Mouse (Mus musculus) MEL (cell line): ENCODE data around the gene Cops7a. TPM values are rescaled to one million over a fixed set of nuclear protein-coding genes. Genes with fewer than 3 reads are reported as not detected.

Experiments
- DNase-seq: peaks from one replicate; pipeline ENCODE4 v3.0.0; 2011; ENCODE audit warnings: low read depth, low spot score
- H3K27ac ChIP-seq: 2 replicates; pipeline ENCODE4 v1.5.1; 2012; ENCODE audit warnings: low read depth, mild to moderate bottlenecking, control low read depth, low read length, moderate library complexity; ENCODE audit not compliant: control insufficient read depth
- H3K27me3 ChIP-seq, 2 experiments: fragments of 150-350 bp in 1 of 2; sonication (generic) in 1 of 2; 2 replicates each; pipeline ENCODE4 v1.6.1; 2012; ENCODE audit warnings: low read length in 2 of 2, mild to moderate bottlenecking in 2 of 2, improper control_type of control experiment in 1 of 2, moderate library complexity in 1 of 2; ENCODE audit not compliant: insufficient read depth in 2 of 2, control insufficient read depth in 1 of 2
- H3K36me3 ChIP-seq, 2 experiments: 2 replicates each; pipeline ENCODE4 v1.6.1; 2012 to 2014; ENCODE audit warnings: low read length in 2 of 2, improper control_type of control experiment in 1 of 2, inconsistent platforms in 1 of 2, mild to moderate bottlenecking in 1 of 2; ENCODE audit not compliant: insufficient read depth in 2 of 2, control insufficient read depth in 1 of 2
- H3K4me1 ChIP-seq, 2 experiments: fragments of 150-350 bp in 1 of 2; sonication (generic) in 1 of 2; 2 replicates each; pipeline ENCODE4 v1.6.1; 2012; ENCODE audit warnings: low read length in 2 of 2, improper control_type of control experiment in 1 of 2, mild to moderate bottlenecking in 1 of 2; ENCODE audit not compliant: insufficient read depth in 2 of 2, control insufficient read depth in 1 of 2
- H3K4me3 ChIP-seq, 2 experiments: fragments of 150-350 bp in 1 of 2; sonication (generic) in 1 of 2; 2 replicates each; pipeline ENCODE4 v1.5.1; 2012; ENCODE audit warnings: low read depth in 2 of 2, low read length in 2 of 2, mild to moderate bottlenecking in 2 of 2, moderate library complexity in 2 of 2, control low read depth in 1 of 2, improper control_type of control experiment in 1 of 2; ENCODE audit not compliant: control insufficient read depth in 1 of 2, insufficient read depth in 1 of 2
- H3K79me2 ChIP-seq: 2 replicates; pipeline ENCODE4 v1.6.1; 2012; ENCODE audit warnings: mild to moderate bottlenecking, low read length, moderate library complexity; ENCODE audit not compliant: control insufficient read depth, poor library complexity, insufficient read depth
- H3K9ac ChIP-seq: 2 replicates; pipeline ENCODE4 v1.6.1; 2012; ENCODE audit warnings: low read depth, mild to moderate bottlenecking, control low read depth, low read length, moderate library complexity; ENCODE audit not compliant: control insufficient read depth, poor library complexity, severe bottlenecking
- H3K9me3 ChIP-seq: fragments of 150-350 bp; sonication (generic); replicated peaks from 2 replicates; pipeline ENCODE4 v1.6.1; 2012; ENCODE audit warnings: mild to moderate bottlenecking, low read length, improper control_type of control experiment, moderate library complexity; ENCODE audit not compliant: insufficient read depth
- CHD1 ChIP-seq: IDR thresholded peaks from 2 replicates; pipeline ENCODE4 v1.6.1; 2012; ENCODE audit warnings: low read depth, mild to moderate bottlenecking, inconsistent platforms, low read length, improper control_type of control experiment
- CTCF ChIP-seq, 3 experiments: IDR thresholded peaks in 2 of 3; conservative IDR thresholded peaks in 1 of 3; 2 replicates each; pipeline ENCODE4 v1.5.1; 2011 to 2012; ENCODE audit warnings: low read length in 3 of 3, low read depth in 2 of 3, mild to moderate bottlenecking in 2 of 3, improper control_type of control experiment in 1 of 3, inconsistent platforms in 1 of 3, mixed read lengths in 1 of 3, moderate library complexity in 1 of 3; ENCODE audit not compliant: control insufficient read depth in 1 of 3, insufficient read depth in 1 of 3, poor library complexity in 1 of 3, severe bottlenecking in 1 of 3
- E2F4 ChIP-seq: IDR thresholded peaks from 2 replicates; pipeline ENCODE4 v1.6.1; 2011; ENCODE audit warnings: low read depth, low read length, improper control_type of control experiment, borderline replicate concordance
- ELF1 ChIP-seq: IDR thresholded peaks from 2 replicates; pipeline ENCODE4 v1.6.1; 2014; ENCODE audit warnings: low read depth, mild to moderate bottlenecking, inconsistent platforms, low read length, improper control_type of control experiment, moderate library complexity
- GABPA ChIP-seq: IDR thresholded peaks from 2 replicates; pipeline ENCODE4 v1.6.1; 2012; ENCODE audit warnings: low read depth, mild to moderate bottlenecking, inconsistent platforms, low read length, improper control_type of control experiment, moderate library complexity
- MAFK ChIP-seq: IDR thresholded peaks from 2 replicates; pipeline ENCODE4 v1.6.1; 2011; ENCODE audit warnings: low read depth, mild to moderate bottlenecking, low read length, improper control_type of control experiment, borderline replicate concordance
- MYC ChIP-seq: IDR thresholded peaks from 2 replicates; pipeline ENCODE4 v1.6.1; 2011; ENCODE audit warnings: low read depth, mild to moderate bottlenecking, low read length, improper control_type of control experiment, moderate library complexity
- POLR2A ChIP-seq, 2 experiments: IDR thresholded peaks; 2 replicates each; pipeline ENCODE4 v1.6.1; 2011 to 2012; ENCODE audit warnings: low read length in 2 of 2, mild to moderate bottlenecking in 2 of 2, control low read depth in 1 of 2, improper control_type of control experiment in 1 of 2, low read depth in 1 of 2, moderate library complexity in 1 of 2; ENCODE audit not compliant: control insufficient read depth in 1 of 2, insufficient read depth in 1 of 2, poor library complexity in 1 of 2
- POLR2AphosphoS2 ChIP-seq: IDR thresholded peaks from 2 replicates; pipeline ENCODE4 v1.6.1; 2011; ENCODE audit warnings: low read length, improper control_type of control experiment
- POLR2AphosphoS5 ChIP-seq: IDR thresholded peaks from 2 replicates; pipeline ENCODE4 v1.6.1; 2012; ENCODE audit warnings: low read depth, borderline replicate concordance, mild to moderate bottlenecking, inconsistent platforms, low read length, moderate library complexity, mixed read lengths
- SIN3A ChIP-seq: IDR thresholded peaks from 2 replicates; pipeline ENCODE4 v1.6.1; 2012; ENCODE audit warnings: low read length, improper control_type of control experiment, inconsistent platforms
- SMC3 ChIP-seq: IDR thresholded peaks from 2 replicates; pipeline ENCODE4 v1.6.1; 2011; ENCODE audit warnings: low read depth, low read length, improper control_type of control experiment
- TAL1 ChIP-seq: IDR thresholded peaks from 2 replicates; pipeline ENCODE4 v1.6.1; 2012; ENCODE audit warnings: mild to moderate bottlenecking, inconsistent platforms, low read length, moderate library complexity, mixed read lengths
- TBP ChIP-seq: IDR thresholded peaks from 2 replicates; pipeline ENCODE4 v1.8.0; 2011; ENCODE audit warnings: low read depth, low read length, improper control_type of control experiment
- UBTF ChIP-seq: IDR thresholded peaks from 2 replicates; pipeline ENCODE4 v1.6.1; 2012; ENCODE audit warnings: low read depth, mild to moderate bottlenecking, inconsistent platforms, low read length, improper control_type of control experiment, moderate library complexity, borderline replicate concordance; ENCODE audit not compliant: insufficient read depth
- USF2 ChIP-seq, 2 experiments: IDR thresholded peaks; 2 replicates each; pipeline ENCODE4 v1.6.1; 2011 to 2012; ENCODE audit warnings: improper control_type of control experiment in 2 of 2, low read length in 2 of 2, borderline replicate concordance in 1 of 2, inconsistent platforms in 1 of 2, low read depth in 1 of 2, mild to moderate bottlenecking in 1 of 2; ENCODE audit not compliant: insufficient read depth in 1 of 2
- ZC3H11A ChIP-seq: IDR thresholded peaks from 2 replicates; pipeline ENCODE4 v1.6.1; 2012; ENCODE audit warnings: low read depth, mild to moderate bottlenecking, inconsistent platforms, low read length, improper control_type of control experiment
- ZKSCAN1 ChIP-seq: IDR thresholded peaks from 2 replicates; pipeline ENCODE4 v1.6.1; 2012; ENCODE audit warnings: low read depth, mild to moderate bottlenecking, inconsistent platforms, low read length, improper control_type of control experiment, moderate library complexity
- ZMIZ1 ChIP-seq: IDR thresholded peaks from 2 replicates; pipeline ENCODE4 v1.6.1; 2012; ENCODE audit warnings: low read depth, mild to moderate bottlenecking, inconsistent platforms, low read length, improper control_type of control experiment, moderate library complexity
- ZNF384 ChIP-seq: IDR thresholded peaks from 2 replicates; pipeline ENCODE4 v1.6.1; 2012; ENCODE audit warnings: low read depth, mild to moderate bottlenecking, inconsistent platforms, low read length, improper control_type of control experiment
- polyA plus RNA-seq, 2 experiments: library from polyadenylated mRNA; stranded (reverse) in 1 of 2; unstranded in 1 of 2; fragments of >175 nt in 1 of 2; fragments of >200 nt in 1 of 2; gene quantifications; 2 replicates each; pipeline versions ENCODE4 v1.2.1 to v1.2.4; 2012; ENCODE audit warnings: low replicate concordance in 2 of 2, low read depth in 1 of 2; ENCODE audit not compliant: insufficient read length in 2 of 2, insufficient read depth in 1 of 2, missing spikeins in 1 of 2
- total RNA-seq: library from RNA; depleted of rRNA; stranded (reverse); fragments of 300-350 nt; gene quantifications from 2 replicates; pipeline ENCODE4 v1.2.3, GENCODE M21; 2012

Gene Cops7a
- total and polyA plus RNA-seq, 3 experiments = 85.0 to 150 TPM; not detected in 1

DNA sequence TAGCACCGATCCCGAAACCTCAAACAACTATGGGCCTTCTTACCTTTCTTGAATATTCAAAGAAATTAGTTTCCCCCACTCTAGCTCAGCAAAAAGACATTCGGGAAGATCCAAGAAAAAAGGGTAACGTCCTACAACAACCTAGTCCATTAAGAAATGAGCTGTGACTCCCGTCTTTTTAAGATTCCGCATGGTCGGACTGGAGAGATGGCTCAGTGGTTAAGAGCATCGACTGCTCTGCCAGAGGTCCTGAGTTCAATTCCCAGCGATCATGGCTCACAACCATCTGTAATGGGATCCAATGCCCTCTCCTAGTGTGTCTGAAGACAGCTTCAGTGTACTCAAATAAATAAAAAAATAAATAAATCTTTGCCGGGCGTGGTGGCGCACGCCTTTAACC is 42.7 kb upstream of the Cops7a start:
- Histone ChIP-seq H3K79me2 (peaks cover 33% of the 10 kb centered on the region), H3K36me3 (peaks cover 0 to 28% of the 10 kb centered on the region in 2 experiments; a peak in 2 of 4 replicates), H3K9me3 (no peaks in the 10 kb centered on the region), H3K4me3 (peak overlapping the region; percentile 65 to 94), H3K27ac (peak overlapping the region; percentile 98), H3K9ac (peak overlapping the region; percentile 95), H3K27me3 (no peaks in the 10 kb centered on the region), H3K4me1 (peaks cover 3 to 15% of the 10 kb centered on the region in 2 experiments)
- TF ChIP-seq POLR2A (IDR thresholded peaks at IDR 0.05; ENCODE audit: control insufficient read depth in 1 of 2, insufficient read depth in 1 of 2, low read depth in 1 of 2, low read length in 2 of 2, poor library complexity in 1 of 2) (no peak), E2F4 (no peak), ELF1 (no peak), TBP (peak; percentile 97), ZNF384 (no peak), MYC (peak; percentile 16; the same call in 1 of the 2 replicates)
- peak; percentile 66 for DNase-seq

DNA sequence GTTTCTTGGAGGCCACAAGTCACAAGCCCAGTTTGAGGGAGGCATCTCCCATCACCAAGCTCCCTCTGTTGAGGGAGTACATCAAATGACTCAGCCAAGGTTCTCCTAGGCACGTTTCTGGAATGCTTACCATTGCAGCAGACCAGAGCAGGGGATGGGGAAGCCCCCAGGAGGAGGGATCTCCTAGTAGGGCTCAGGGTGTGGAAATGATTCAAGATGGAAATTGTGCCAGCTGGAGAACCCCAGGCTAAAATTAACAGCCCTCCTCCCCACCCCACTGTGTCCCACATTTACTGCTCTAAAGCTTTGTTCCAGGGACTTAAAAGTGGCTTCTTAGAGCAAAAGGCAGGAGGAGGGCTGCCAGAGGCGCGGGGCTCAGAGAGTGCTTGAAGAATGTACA is 39.7 kb upstream of the Cops7a start:
- Histone ChIP-seq H3K9me3 (no peaks in the 10 kb centered on the region), H3K79me2 (peaks cover 14% of the 10 kb centered on the region), H3K36me3 (peaks cover 0 to 19% of the 10 kb centered on the region in 2 experiments; a peak in 2 of 4 replicates), H3K4me3 (no peak overlapping the region), H3K9ac (no peak overlapping the region), H3K4me1 (peaks cover 3 to 15% of the 10 kb centered on the region in 2 experiments), H3K27ac (no peak overlapping the region)
- no peak for DNase-seq
- TF ChIP-seq ZMIZ1 (no peak), MAFK (no peak), TAL1 (no peak), E2F4 (no peak), SMC3 (no peak), ELF1 (no peak), POLR2AphosphoS5 (no peak), ZNF384 (no peak), GABPA (no peak), USF2 (IDR thresholded peaks at IDR 0.05; ENCODE audit: borderline replicate concordance in 1 of 2, insufficient read depth in 1 of 2, low read depth in 1 of 2, low read length in 2 of 2) (no peak), CTCF (IDR thresholded peaks at IDR 0.05 in 2 of 3, conservative IDR thresholded peaks at IDR 0.05 in 1 of 3; ENCODE audit: control insufficient read depth in 1 of 3, insufficient read depth in 1 of 3, low read depth in 2 of 3, low read length in 3 of 3, poor library complexity in 1 of 3, severe bottlenecking in 1 of 3) (no peak), ZC3H11A (no peak), CHD1 (no peak), POLR2AphosphoS2 (no peak), UBTF (no peak), SIN3A (no peak), ZKSCAN1 (no peak)
- TF ChIP-seq, all 39 proteins: peak for 0
- no peaks in the 10 kb centered on the region for H3K27me3 ChIP-seq
